Mouse (Mus musculus): Measurements from ENCODE around the gene Scarf2.

GRCm38 (mm10) chr16:17848928-17849327 lies 51.8 kb downstream of the Scarf2 start:
- TF ChIP-seq CTCF (IDR thresholded peaks at IDR 0.05; ENCODE audit: low read depth, low read length) = peak; percentile 61; the same call in 1 of the 2 replicates
- TF ChIP-seq POLR2A (IDR thresholded peaks at IDR 0.05; ENCODE audit: borderline replicate concordance, low read depth, low read length) = no peak
